Mouse (Mus musculus) small intestine, adult 2 months (tissue): ENCODE data around the gene Tmem143.

Experiments used
- CTCF ChIP-seq: fragments of 200-500 bp; IDR thresholded peaks from 2 replicates; pipeline ENCODE4 v1.5.1; 2012; ENCODE audit warnings: low read depth, mild to moderate bottlenecking, control low read depth, inconsistent platforms, low read length, moderate library complexity, mixed read lengths; ENCODE audit not compliant: insufficient replicate concordance, insufficient read length; ENCODE audit errors: extremely low read depth
- POLR2A ChIP-seq: fragments of 200-500 bp; IDR thresholded peaks from 2 replicates; pipeline ENCODE4 v1.6.1; 2012; ENCODE audit warnings: low read depth, mild to moderate bottlenecking, control low read depth, inconsistent platforms, low read length, moderate library complexity

DNA sequence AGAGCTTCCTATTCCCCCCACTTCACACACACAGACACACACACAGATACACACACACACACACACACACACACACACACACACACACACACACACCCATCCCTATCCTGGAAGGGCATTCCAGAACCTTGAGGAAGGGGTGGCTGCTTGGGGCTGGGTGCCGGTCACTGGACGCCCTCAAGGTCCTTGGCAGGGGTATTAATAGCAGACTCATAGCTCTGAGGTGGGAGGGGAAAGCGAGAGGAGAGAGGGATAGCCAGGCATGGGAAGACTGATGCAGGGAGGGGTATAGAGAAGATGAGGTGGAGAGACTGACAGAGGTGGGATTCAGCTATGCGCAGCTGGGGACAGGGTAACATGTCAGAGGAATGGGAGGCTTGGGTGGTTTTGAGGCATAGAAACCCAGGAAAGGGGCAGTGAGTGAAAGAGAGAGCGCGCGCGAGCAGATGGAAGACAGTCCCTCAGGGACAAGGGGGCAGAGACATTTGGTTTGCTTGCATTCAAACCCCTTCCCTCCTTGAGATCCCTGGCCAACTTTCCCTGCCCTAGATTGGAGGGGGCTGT lies 27.6 kb upstream of the Tmem143 start:
- TF ChIP-seq CTCF (no peak), POLR2A (no peak)
